Mouse (Mus musculus) embryonic facial prominence, embryonic 15.5 days (tissue): ENCODE results near the gene Haus3. TPM values are rescaled to one million over a fixed set of nuclear protein-coding genes. Genes with fewer than 3 reads are reported as not detected.

Experiments
- ATAC-seq: fragments of 200-750 bp; cut with Nextera tagmentation; 2 replicates; pipeline ENCODE4 v1.8.0; 2017; ENCODE audit warnings: low read depth, moderate TSS enrichment; ENCODE audit not compliant: insufficient number of reproducible peaks, low FRiP score, low TSS enrichment
- H3K27ac ChIP-seq: fragments of 300-500 bp; sonication (generic); replicated peaks from 2 replicates; pipeline ENCODE4 v1.5.1; 2015; ENCODE audit warnings: mild to moderate bottlenecking, inconsistent platforms
- H3K27me3 ChIP-seq: fragments of 300-500 bp; sonication (generic); 2 replicates; pipeline ENCODE4 v1.6.1; 2015; ENCODE audit warnings: inconsistent platforms
- H3K36me3 ChIP-seq: fragments of 300-500 bp; sonication (generic); 2 replicates; pipeline ENCODE4 v1.6.1; 2015; ENCODE audit warnings: mild to moderate bottlenecking, inconsistent platforms
- H3K4me1 ChIP-seq: fragments of 300-500 bp; sonication (generic); 2 replicates; pipeline ENCODE4 v1.6.1; 2015; ENCODE audit warnings: inconsistent platforms
- H3K4me2 ChIP-seq: fragments of 300-500 bp; sonication (generic); replicated peaks from 2 replicates; pipeline ENCODE4 v1.6.1; 2015; ENCODE audit warnings: mild to moderate bottlenecking, inconsistent platforms
- H3K4me3 ChIP-seq: fragments of 300-500 bp; sonication (generic); replicated peaks from 2 replicates; pipeline ENCODE4 v1.5.1; 2015; ENCODE audit warnings: mild to moderate bottlenecking, inconsistent platforms
- H3K9ac ChIP-seq: fragments of 300-500 bp; sonication (generic); 2 replicates; pipeline ENCODE4 v1.6.1; 2015; ENCODE audit warnings: inconsistent platforms
- H3K9me3 ChIP-seq: fragments of 300-500 bp; sonication (generic); replicated peaks from 2 replicates; pipeline ENCODE4 v1.6.1; 2016; ENCODE audit warnings: inconsistent platforms
- WGBS: fragments of 180-500 bp; shearing (Covaris S2); methylation state at CpG from one replicate; pipeline ENCODE4 v1.1.7; 2015; 5-methylcytosine and 5-hydroxymethylcytosine counted together
- polyA plus RNA-seq: library from polyadenylated mRNA; unstranded; fragments of >200 nt; fragmentation: Nextera tagmentation; extraction: Ambion mirVana; gene quantifications from 2 replicates; pipeline ENCODE4 v1.2.1, GENCODE M21; 2015

The Haus3 gene
- polyA plus RNA-seq: 26.2 and 29.3 TPM in 2 replicates

- peak; percentile 100 for ATAC-seq
Observed at GRCm38 (mm10) chr5:34168950-34169891, at the start of gene Haus3, which contains the start of gene Poln. Gene Haus3, minus strand, starts transcription at chr5:34169527. Gene Poln, minus strand, starts transcription at chr5:34169448.

DNA sequence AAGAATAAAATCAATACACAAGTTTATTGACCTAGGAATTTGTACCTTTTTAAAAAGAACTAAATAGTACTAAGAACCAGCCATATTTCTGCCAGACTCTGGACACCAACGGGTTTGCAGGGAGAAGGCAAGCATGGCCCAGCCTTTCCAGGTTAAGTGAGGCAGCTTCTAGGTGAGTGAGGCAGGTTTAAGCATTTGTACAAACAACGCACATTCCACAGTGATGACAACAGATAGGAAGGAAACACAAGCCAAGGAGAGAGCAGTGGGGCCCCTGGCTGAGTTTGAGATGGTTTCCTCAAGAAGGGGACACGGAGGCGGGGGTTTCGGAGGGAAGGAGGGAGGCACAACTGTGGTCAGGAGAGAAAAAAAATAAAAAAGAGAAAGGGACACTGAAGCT is 49.3 kb upstream of the Haus3 start:
- Histone ChIP-seq H3K4me1 (no peaks in the 10 kb centered on the region), H3K4me3 (no peak overlapping the region), H3K9me3 (no peaks in the 10 kb centered on the region), H3K36me3 (no peaks in the 10 kb centered on the region), H3K27me3 (no peaks in the 10 kb centered on the region), H3K4me2 (no peak overlapping the region), H3K27ac (no peak overlapping the region), H3K9ac (no peak overlapping the region)
- no peak for ATAC-seq
- WGBS: 55% methylated on average over 5 of the region's 5 CpGs

More at GRCm38 (mm10) chr5:34168950-34169891, at the start of gene Haus3, which contains the start of gene Poln:
- 0 out of 2 replicates have a peak, but pooled peaks cover 4% of the 10 kb centered on the region for H3K4me1 ChIP-seq
- peak within 1 kb of the TSS; percentile 50 for H3K4me2 ChIP-seq
- WGBS: under 1% methylated on average over 57 of the region's 57 CpGs
- peak within 1 kb of the TSS; percentile 88 for H3K27ac ChIP-seq
- H3K36me3 ChIP-seq: peaks cover 21% of the 10 kb centered on the region
- H3K27me3 ChIP-seq: no peaks in the 10 kb centered on the region
- peak within 1 kb of the TSS; percentile 82 for H3K4me3 ChIP-seq
- H3K9me3 ChIP-seq: no peaks in the 10 kb centered on the region
- peak within 1 kb of the TSS; percentile 83 for H3K9ac ChIP-seq

- no peak overlapping the region for H3K27ac ChIP-seq
- H3K4me1 ChIP-seq: no peaks in the 10 kb centered on the region
- no peak overlapping the region for H3K9ac ChIP-seq
- ATAC-seq: 0 out of 2 replicates have a peak, but pooled peaks have one; percentile 43
- no peaks in the 10 kb centered on the region for H3K9me3 ChIP-seq
- no peak overlapping the region for H3K4me2 ChIP-seq
- no peaks in the 10 kb centered on the region for H3K27me3 ChIP-seq
- H3K36me3 ChIP-seq: no peaks in the 10 kb centered on the region
- H3K4me3 ChIP-seq: no peak overlapping the region
- WGBS: 51% methylated on average over 9 of the region's 9 CpGs
Observed at GRCm38 (mm10) chr5:34217756-34218155, 48.4 kb upstream of the Haus3 start.

- ATAC-seq: no peak
- H3K9me3 ChIP-seq: no peaks in the 10 kb centered on the region
- H3K4me3 ChIP-seq: no peak overlapping the region
- no peaks in the 10 kb centered on the region for H3K36me3 ChIP-seq
- no peaks in the 10 kb centered on the region for H3K4me1 ChIP-seq
- 75% methylated on average over 7 of the region's 7 CpGs for WGBS
- no peaks in the 10 kb centered on the region for H3K27me3 ChIP-seq
- no peak overlapping the region for H3K27ac ChIP-seq
- H3K9ac ChIP-seq: no peak overlapping the region
- H3K4me2 ChIP-seq: no peak overlapping the region
Observed at GRCm38 (mm10) chr5:34216025-34216424, 46.7 kb upstream of the Haus3 start.

- Histone ChIP-seq H3K4me1 (no peaks in the 10 kb centered on the region), H3K9ac (no peak overlapping the region), H3K9me3 (no peaks in the 10 kb centered on the region), H3K27me3 (no peaks in the 10 kb centered on the region), H3K4me3 (no peak overlapping the region), H3K36me3 (no peaks in the 10 kb centered on the region), H3K27ac (no peak overlapping the region), H3K4me2 (no peak overlapping the region)
- WGBS: 61% methylated on average over 8 of the region's 8 CpGs
- no peak for ATAC-seq
Observed at GRCm38 (mm10) chr5:34213659-34214058, 44.3 kb upstream of the Haus3 start.

- H3K4me3 ChIP-seq: no peak overlapping the region
- ATAC-seq: peak; percentile 60; the same call in 1 of the 2 replicates
- no peak overlapping the region for H3K4me2 ChIP-seq
- no peaks in the 10 kb centered on the region for H3K4me1 ChIP-seq
- no peak overlapping the region for H3K9ac ChIP-seq
- WGBS: 3% methylated on average over 1 of the region's 1 CpGs
- no peaks in the 10 kb centered on the region for H3K36me3 ChIP-seq
- H3K27me3 ChIP-seq: no peaks in the 10 kb centered on the region
- no peak overlapping the region for H3K27ac ChIP-seq
- no peaks in the 10 kb centered on the region for H3K9me3 ChIP-seq
Observed at GRCm38 (mm10) chr5:34210279-34210678, 41.0 kb upstream of the Haus3 start.

DNA sequence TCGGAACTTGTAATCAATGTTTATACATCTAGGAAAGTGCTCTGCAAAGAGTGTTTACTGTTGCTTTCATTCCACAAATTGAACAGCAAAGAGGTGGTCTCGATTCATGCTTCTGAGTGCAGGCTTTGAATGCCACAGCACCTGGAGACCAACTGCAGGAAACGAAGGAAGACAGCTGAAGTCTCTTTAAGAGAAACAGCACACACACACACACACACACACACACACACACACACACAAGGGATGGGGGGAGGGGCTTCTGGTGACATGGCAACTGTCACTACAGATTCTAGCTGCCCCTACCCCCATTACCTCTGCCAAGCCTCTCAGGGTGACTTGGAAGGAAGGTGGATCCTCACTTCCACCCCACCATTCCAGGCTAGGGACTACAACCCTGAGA is 38.2 kb upstream of the Haus3 start:
- no peak overlapping the region for H3K27ac ChIP-seq
- WGBS: 21% methylated on average over 3 of the region's 3 CpGs
- H3K36me3 ChIP-seq: no peaks in the 10 kb centered on the region
- H3K9ac ChIP-seq: no peak overlapping the region
- no peaks in the 10 kb centered on the region for H3K9me3 ChIP-seq
- H3K4me1 ChIP-seq: no peaks in the 10 kb centered on the region
- no peak for ATAC-seq
- no peaks in the 10 kb centered on the region for H3K27me3 ChIP-seq
- H3K4me2 ChIP-seq: no peak overlapping the region
- H3K4me3 ChIP-seq: no peak overlapping the region

DNA sequence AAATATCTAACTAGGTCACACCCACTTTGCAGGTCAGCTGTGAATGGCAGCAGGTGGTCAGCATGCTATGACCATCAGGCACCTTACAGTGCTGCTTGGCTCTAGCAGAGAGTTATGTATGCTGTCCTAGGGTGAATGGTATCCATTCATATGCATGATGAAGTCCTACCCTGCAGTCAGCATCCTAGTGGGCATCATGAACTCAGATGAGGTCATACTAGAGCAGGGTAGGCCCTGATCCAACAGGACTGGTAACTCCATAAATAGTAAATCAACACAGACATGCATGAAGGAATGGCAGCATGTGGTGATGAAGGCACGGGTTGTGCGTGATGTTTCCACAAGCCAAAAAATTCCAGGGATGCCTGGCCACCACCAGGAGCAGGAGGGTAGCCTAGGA is 36.5 kb upstream of the Haus3 start:
- Histone ChIP-seq H3K9me3 (no peaks in the 10 kb centered on the region), H3K27me3 (no peaks in the 10 kb centered on the region), H3K4me3 (no peak overlapping the region), H3K4me2 (no peak overlapping the region), H3K36me3 (no peaks in the 10 kb centered on the region), H3K27ac (no peak overlapping the region), H3K4me1 (no peaks in the 10 kb centered on the region), H3K9ac (no peak overlapping the region)
- WGBS: 54% methylated on average over 2 of the region's 2 CpGs
- ATAC-seq: no peak

DNA sequence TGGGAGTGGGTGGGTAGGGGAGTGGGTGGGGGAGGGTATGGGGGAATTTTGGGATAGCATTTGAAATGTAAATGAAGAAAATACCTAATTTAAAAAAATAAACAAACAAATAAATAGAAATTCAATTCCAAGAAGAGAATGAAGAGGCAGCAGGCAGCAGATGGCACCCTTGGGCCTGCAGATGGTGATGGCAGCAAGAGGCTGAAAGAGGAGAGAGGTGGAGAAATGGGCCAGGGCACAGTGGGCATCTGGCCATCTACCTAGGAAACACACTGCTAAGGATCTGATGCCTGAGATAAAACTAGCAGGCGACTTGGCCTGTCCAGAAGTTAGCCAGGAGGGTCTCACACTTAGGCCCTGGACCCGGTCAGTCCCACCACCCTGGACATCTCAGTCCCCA is 35.6 kb upstream of the Haus3 start:
- Histone ChIP-seq H3K4me3 (no peak overlapping the region), H3K27ac (no peak overlapping the region), H3K4me1 (no peaks in the 10 kb centered on the region), H3K9me3 (no peaks in the 10 kb centered on the region), H3K4me2 (no peak overlapping the region), H3K9ac (no peak overlapping the region), H3K27me3 (no peaks in the 10 kb centered on the region), H3K36me3 (no peaks in the 10 kb centered on the region)
- 75% methylated on average over 2 of the region's 2 CpGs for WGBS
- no peak for ATAC-seq

DNA sequence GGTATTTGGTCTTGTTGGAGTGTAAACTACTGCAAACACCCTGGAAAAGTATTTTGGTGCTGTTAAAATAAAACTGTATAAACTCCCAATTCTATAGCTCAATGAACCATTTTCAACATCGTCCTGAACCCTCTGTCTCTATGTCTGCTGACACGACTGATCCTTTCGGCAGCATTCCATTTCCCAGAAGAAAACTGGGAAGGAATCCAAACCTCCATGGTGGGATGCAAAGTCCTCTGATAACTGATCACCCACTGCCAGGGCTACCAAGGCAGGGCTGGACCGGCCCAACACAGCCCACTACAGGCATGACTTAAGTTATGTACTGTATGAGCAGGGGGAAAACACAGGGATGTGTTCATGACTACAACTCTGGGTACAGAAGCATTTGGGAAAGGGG is 32.7 kb upstream of the Haus3 start:
- H3K36me3 ChIP-seq: no peaks in the 10 kb centered on the region
- no peak overlapping the region for H3K4me2 ChIP-seq
- WGBS: 72% methylated on average over 4 of the region's 4 CpGs

DNA sequence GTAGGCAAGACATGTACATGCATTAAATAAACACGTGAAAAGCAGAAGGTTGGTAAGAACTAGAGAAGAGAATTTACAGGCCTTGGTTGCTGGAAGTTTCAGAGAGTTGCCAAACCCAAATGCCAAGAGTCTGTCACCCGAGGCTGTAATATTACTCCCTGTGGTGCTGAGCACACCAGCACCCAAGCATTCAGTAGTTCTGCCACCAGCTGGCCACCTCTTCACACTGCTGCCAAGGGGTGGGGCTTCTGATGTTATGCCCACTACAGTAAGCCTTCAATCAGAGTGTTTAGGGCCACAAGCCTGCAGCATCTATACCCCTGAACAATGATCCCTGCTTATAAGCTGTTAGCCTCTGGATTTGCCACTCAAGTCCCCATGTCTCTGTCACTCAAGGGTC is 32.1 kb upstream of the Haus3 start:
- H3K36me3 ChIP-seq: no peaks in the 10 kb centered on the region
- no peak overlapping the region for H3K4me2 ChIP-seq
- no peak overlapping the region for H3K27ac ChIP-seq
- no peaks in the 10 kb centered on the region for H3K4me1 ChIP-seq
- ATAC-seq: no peak; the same call in 1 of the 2 replicates
- H3K27me3 ChIP-seq: no peaks in the 10 kb centered on the region
- 53% methylated on average over 2 of the region's 2 CpGs for WGBS
- H3K9ac ChIP-seq: no peak overlapping the region
- H3K4me3 ChIP-seq: no peak overlapping the region
- H3K9me3 ChIP-seq: no peaks in the 10 kb centered on the region

More for the DNA sequence above, 32.7 kb upstream of the Haus3 start:
- ATAC-seq: no peak
- no peaks in the 10 kb centered on the region for H3K4me1 ChIP-seq
- H3K27ac ChIP-seq: no peak overlapping the region
- no peaks in the 10 kb centered on the region for H3K9me3 ChIP-seq
- no peak overlapping the region for H3K4me3 ChIP-seq
- no peaks in the 10 kb centered on the region for H3K27me3 ChIP-seq
- no peak overlapping the region for H3K9ac ChIP-seq
